Mouse (Mus musculus): ENCODE measurements at regions not wholly inside any gene's neighbourhood (a gene's known extent, or its start where the extent isn't known, plus 50 kb on each side); places are given as distances from the start of the nearest gene placed in this dataset.

GRCm38 (mm10) chr15:56045510-56046245, 1431.7 kb downstream of the Slc22a22 start:
- no peak for DNase-seq (ENCODE audit: low spot score in 2 of 2)

DNA sequence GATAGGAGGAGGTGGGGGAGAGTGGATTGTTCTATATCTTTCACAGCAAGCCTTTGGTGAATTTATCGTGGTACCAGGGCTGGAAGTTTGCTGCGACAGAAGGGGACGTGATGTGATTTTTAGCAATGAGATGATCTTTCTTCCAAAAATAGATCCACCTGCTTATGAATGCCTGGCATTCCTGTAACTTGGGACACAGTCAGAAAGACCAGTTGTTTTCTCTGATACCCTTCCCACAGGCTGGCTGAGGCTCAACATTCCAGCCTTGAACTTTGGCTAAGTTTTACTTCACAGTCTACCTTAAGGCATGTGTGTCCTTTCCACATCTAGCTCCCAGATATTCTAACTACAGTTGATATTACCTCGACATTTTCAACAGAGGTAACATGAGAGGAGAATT, 1434.1 kb downstream of the Slc22a22 start:
- DNase-seq (ENCODE audit: low spot score in 2 of 2): no peak

- no peak for DNase-seq (ENCODE audit: low spot score in 2 of 2)
Observed at GRCm38 (mm10) chr15:56042449-56042848, 1435.0 kb downstream of the Slc22a22 start.

- no peak for DNase-seq (ENCODE audit: low spot score in 2 of 2)
Observed at GRCm38 (mm10) chr15:56030007-56030406, 1447.4 kb downstream of the Slc22a22 start.

GRCm38 (mm10) chr15:56027197-56027818, 1450.1 kb downstream of the Slc22a22 start:
- no peak for DNase-seq (ENCODE audit: low spot score in 2 of 2)

DNA sequence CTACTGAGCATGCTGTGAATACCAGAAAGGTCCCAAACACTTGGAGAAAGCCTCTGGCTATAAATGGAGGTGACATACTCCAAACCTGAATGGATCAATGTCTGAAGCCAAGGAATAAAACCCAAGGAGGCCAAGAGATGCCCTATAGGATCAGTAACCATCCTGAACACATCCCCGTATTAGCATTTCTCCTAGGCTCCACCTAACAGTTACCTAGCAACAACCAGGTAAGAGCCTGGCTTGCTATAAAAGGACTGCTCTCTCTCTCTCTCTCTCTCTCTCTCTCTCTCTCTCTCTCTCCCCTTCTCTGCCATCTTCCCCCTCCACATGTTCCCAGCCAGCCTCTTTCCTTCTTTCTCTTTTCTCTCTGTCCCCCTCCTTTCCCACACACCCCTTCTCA, 1452.7 kb downstream of the Slc22a22 start:
- no peak for DNase-seq (ENCODE audit: low spot score in 2 of 2)

DNA sequence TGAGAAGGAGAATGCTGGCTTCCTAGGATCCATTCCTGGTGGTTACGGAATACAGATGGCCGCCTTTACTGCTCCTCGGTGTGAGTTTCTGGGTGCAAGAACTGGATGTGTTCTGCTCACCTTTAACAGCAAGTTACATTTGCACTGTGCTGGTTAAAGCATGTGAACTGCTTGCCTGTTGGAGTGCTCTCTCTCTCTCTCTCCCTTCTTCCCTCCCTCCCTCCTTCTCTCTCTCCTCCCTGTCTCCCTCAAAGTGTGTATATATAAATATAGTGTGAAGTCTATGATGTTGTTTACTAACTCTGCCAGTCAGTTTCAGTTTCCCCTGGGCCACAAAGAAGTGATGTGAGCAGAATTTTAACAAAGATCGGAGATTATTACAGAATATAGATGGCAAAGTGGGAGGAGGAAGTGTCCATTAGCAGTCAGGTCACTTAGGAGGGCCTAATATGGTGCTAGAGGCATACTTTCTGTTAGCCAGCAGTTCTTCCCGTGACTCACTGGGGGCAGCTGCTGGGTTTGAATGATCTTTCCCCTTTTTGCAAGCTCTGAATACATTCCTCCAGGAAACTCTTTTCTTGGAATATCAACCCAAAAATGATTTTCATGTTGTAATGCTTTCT, 1453.5 kb downstream of the Slc22a22 start:
- DNase-seq (ENCODE audit: low spot score in 2 of 2): no peak

DNA sequence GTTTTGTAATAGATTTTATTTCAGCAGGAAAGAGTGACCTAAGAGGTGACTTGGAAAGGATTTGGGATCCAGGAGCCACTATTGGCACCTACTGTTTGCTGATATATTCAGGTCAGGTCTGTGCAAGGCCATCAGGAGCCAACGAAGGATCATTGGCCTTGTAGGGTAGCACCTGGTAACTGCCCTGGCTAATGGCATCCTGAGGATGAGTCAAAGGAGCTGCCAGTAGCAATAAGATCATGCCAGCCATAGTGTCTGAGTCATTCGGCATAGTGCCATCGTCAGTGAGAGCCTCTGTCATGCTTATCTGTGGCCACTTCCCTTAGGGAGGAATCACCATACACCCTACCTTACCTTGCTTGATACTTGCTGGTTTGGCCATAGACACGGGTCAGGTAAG, 1455.1 kb downstream of the Slc22a22 start:
- DNase-seq (ENCODE audit: low spot score in 2 of 2): no peak

DNA sequence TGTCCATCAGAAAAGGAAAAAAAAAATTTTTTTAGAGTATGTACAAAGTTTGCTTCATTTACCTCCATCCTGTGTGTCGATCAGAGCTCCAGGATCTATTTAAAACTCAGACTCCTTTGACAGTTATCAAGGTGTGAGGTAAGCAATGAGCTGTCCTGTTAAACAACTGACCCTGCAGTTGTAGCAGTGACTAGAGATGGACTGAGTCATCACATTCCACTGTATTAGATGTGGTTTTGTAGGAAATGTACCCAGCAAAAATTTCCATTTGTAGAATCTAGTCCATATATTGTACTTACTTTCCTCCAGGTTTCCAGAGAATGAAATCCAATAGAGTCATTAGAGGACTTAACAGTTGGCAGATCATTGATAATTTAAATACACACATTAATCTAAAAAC, 1459.3 kb downstream of the Slc22a22 start:
- DNase-seq (ENCODE audit: low spot score in 2 of 2): no peak

- DNase-seq (ENCODE audit: low spot score in 2 of 2): no peak
Observed at GRCm38 (mm10) chr15:56017561-56017960, 1459.9 kb downstream of the Slc22a22 start.

- DNase-seq (ENCODE audit: low spot score in 2 of 2): no peak
Observed at GRCm38 (mm10) chr15:56016070-56016469, 1461.4 kb downstream of the Slc22a22 start.

GRCm38 (mm10) chr15:56014059-56014620, 1463.3 kb downstream of the Slc22a22 start:
- no peak for DNase-seq (ENCODE audit: low spot score in 2 of 2)

- DNase-seq (ENCODE audit: low spot score in 2 of 2): no peak
Observed at GRCm38 (mm10) chr15:56008603-56009174, 1468.7 kb downstream of the Slc22a22 start.

DNA sequence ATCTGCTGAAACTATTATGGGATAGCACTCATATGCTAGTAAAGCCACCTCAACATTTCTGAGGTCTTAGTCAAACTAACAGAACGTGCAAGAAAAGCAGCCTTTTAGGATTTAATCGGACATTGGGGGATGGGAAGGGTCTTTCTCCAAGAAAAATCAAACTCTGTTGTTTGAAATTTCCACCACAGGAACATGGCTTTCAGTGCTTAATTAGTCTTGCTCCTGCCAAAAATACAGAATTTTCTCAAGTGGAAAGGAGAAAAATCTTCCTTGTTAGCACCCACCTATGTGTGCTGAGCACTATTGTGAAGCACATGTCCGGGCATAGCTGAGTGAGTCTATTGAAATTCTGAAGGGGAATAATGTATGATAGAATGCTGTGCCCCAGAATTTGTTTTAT, 1470.0 kb downstream of the Slc22a22 start:
- no peak for DNase-seq (ENCODE audit: low spot score in 2 of 2)

- no peak for DNase-seq (ENCODE audit: low spot score in 2 of 2)
Observed at GRCm38 (mm10) chr15:56005361-56005760, 1472.1 kb downstream of the Slc22a22 start.

DNA sequence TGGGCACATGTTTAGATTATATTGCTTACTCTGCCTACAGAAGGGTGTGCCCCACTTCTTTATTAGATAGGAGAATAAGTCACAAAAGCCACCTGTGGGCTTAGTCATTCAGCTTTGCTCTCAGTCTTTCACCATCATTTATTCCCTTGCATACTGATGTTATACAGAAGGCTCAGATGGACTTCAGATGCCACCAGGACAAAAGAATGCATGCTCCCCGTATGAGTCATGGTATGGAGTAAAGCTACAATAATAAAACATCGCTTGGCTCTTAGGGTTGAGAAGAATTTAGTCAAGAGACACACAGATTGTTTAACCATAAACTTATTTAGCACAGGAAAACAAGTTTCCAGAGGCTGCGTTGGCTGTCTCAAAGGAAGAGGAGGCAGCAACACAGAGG, 1473.5 kb downstream of the Slc22a22 start:
- no peak for DNase-seq (ENCODE audit: low spot score in 2 of 2)

DNA sequence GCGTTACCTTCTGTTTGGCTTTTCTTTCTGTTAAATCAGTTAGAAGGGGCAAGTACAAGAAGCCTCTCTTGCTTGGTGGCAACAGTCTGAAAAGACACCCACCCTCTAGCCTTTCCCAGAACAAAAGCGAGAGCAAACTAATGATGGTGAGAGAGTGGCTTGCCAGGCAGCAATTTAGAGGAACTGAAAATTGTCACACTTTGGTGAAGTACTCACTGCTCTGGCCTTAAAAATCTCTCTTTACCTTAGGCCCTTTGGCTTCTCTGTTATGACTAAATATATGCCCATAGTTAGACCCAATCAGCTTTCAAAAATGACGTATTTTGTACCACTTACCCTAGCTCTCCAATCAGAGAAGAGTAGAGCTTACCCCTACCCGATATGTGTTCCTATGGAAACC, 1477.8 kb downstream of the Slc22a22 start:
- DNase-seq (ENCODE audit: low spot score in 2 of 2): no peak

DNA sequence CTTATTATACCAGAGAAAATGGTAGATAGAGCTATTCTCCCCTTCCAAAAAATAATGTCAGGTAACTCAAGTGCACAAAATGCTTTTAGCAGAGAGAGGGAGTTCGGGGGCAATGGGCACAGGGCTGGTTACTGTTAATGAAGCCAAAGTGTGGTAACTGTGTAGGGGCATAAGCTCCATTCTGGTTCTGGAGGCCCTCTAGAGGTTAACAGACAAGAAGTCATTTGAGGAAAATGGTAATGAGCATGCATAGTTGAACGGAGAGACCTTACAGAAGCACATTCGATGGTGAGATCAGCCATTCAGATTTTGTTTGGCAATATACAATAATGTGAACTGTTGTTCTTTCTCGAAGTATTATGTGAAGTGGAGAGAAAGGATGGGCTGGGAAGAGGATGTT, 1479.4 kb downstream of the Slc22a22 start:
- DNase-seq (ENCODE audit: low spot score in 2 of 2): no peak

GRCm38 (mm10) chr15:55994680-55995079, 1482.7 kb downstream of the Slc22a22 start:
- no peak for DNase-seq (ENCODE audit: low spot score in 2 of 2)

- no peak for DNase-seq (ENCODE audit: low spot score in 2 of 2)
Observed at GRCm38 (mm10) chr15:55975843-55976242, 1501.6 kb downstream of the Slc22a22 start.

- no peak for DNase-seq (ENCODE audit: low spot score in 2 of 2)
Observed at GRCm38 (mm10) chr15:55966780-55967179, 1510.6 kb downstream of the Slc22a22 start.

- DNase-seq (ENCODE audit: low spot score in 2 of 2): no peak
Observed at GRCm38 (mm10) chr15:55965296-55965695, 1512.1 kb downstream of the Slc22a22 start.

Measured in gastrocnemius, adult 8-10 months (tissue).